Mouse (Mus musculus): Measurements from ENCODE around the gene Mlf2.

- no peak for TF ChIP-seq CTCF (conservative IDR thresholded peaks at IDR 0.05; ENCODE audit: low read length)
- no peak for TF ChIP-seq NANOG (IDR thresholded peaks at IDR 0.05; ENCODE audit: borderline replicate concordance, low read length)
- no peak for TF ChIP-seq POU5F1 (IDR thresholded peaks at IDR 0.05; ENCODE audit: borderline replicate concordance, low read length)
These were observed 10.7 kb upstream of the Mlf2 start for GRCm38 (mm10) chr6:124920318-124921085.

All from E14TG2a.4 (cell line).